In the genomic region with DNA sequence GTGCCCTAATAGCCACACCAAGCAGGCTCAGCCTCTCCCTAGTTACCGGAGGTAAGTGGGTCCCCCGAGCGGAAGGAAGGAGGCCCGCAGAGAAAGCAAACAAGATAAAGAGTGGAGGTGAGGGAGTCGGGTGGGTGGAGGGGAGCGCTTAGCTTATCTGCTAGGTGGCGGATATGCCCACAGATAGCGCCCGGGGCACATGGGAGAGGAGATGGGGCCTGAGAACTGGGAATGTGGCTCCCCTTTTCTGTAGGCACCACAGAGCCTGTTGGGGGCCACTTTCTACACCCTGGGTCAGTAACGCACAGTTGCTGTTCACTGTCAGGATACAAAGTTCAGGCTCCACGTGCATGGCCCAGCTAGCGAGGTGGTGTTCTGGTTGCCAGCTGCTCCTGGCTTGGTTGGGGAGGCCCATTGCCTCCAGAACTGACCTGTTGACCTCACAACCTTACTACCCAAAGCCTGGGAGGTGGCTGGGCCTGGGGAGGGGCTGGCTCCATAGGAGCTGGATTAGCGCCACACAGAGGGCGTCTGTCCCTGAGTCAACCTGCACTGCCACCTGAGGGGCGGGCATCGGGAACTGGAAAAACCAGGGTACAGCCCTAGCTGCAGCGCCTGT, we compare ENCODE assay signal across 1 mouse cellular context.
TF ChIP-seq lines count a peak whose summit lies in the region.

No protein-coding gene starts in this region.

TF ChIP-seq in MEL, 35 proteins besides CTCF, POLR2A, EP300 and RAD21:
- 0 out of 2 replicates have a peak, but pooled peaks have one; percentile 45 for TF ChIP-seq TBP (IDR thresholded peaks at IDR 0.05; ENCODE audit: low read depth, low read length)
- TF ChIP-seq TCF12 (IDR thresholded peaks at IDR 0.05; ENCODE audit: low read depth, low read length), result peak; percentile 87
- TF ChIP-seq JUND (IDR thresholded peaks at IDR 0.05; ENCODE audit: low read depth, low read length), result no peak
- peak; percentile 72 for TF ChIP-seq MYC (IDR thresholded peaks at IDR 0.05; ENCODE audit: low read depth, low read length)
- peak; percentile 36; the same call in 1 of the 2 replicates for TF ChIP-seq CHD2 (IDR thresholded peaks at IDR 0.05; ENCODE audit: low read length)
- no peak for TF ChIP-seq USF2 (IDR thresholded peaks at IDR 0.05; ENCODE audit: borderline replicate concordance in 1 of 2, insufficient read depth in 1 of 2, low read depth in 1 of 2, low read length in 2 of 2)
- no peak for TF ChIP-seq E2F4 (IDR thresholded peaks at IDR 0.05; ENCODE audit: borderline replicate concordance, low read depth, low read length)
- peak; percentile 37; the same call in 1 of the 2 replicates for TF ChIP-seq ELF1 (IDR thresholded peaks at IDR 0.05; ENCODE audit: low read depth, low read length)
- peak; percentile 65; the same call in 1 of the 2 replicates for TF ChIP-seq ZMIZ1 (IDR thresholded peaks at IDR 0.05; ENCODE audit: low read depth, low read length)
- TF ChIP-seq TAL1 (IDR thresholded peaks at IDR 0.05; ENCODE audit: low read length), result no peak; the same call in 1 of the 2 replicates
- no peak for TF ChIP-seq ZKSCAN1 (IDR thresholded peaks at IDR 0.05; ENCODE audit: low read depth, low read length)
- TF ChIP-seq USF1 (IDR thresholded peaks at IDR 0.05; ENCODE audit: low read depth, low read length), result no peak
- TF ChIP-seq HCFC1 (IDR thresholded peaks at IDR 0.05; ENCODE audit: low read depth, low read length), result peak; percentile 69
- TF ChIP-seq CHD1 (IDR thresholded peaks at IDR 0.05; ENCODE audit: low read depth, low read length), result no peak
- peak; percentile 92 for TF ChIP-seq GATA1 (IDR thresholded peaks at IDR 0.05; ENCODE audit: low read depth, low read length)
- peak; percentile 87 for TF ChIP-seq SIN3A (IDR thresholded peaks at IDR 0.05; ENCODE audit: low read length)
- TF ChIP-seq RCOR1 (IDR thresholded peaks at IDR 0.05; ENCODE audit: low read depth, low read length), result peak; percentile 77
- TF ChIP-seq UBTF (IDR thresholded peaks at IDR 0.05; ENCODE audit: borderline replicate concordance, insufficient read depth, low read depth, low read length), result 0 out of 2 replicates have a peak, but pooled peaks have one; percentile 54
- peak; percentile 76; the same call in 1 of the 2 replicates for TF ChIP-seq BHLHE40 (IDR thresholded peaks at IDR 0.05; ENCODE audit: borderline replicate concordance, low read depth, low read length)
- 0 out of 2 replicates have a peak, but pooled peaks have one; percentile 50 for TF ChIP-seq POLR2AphosphoS2 (IDR thresholded peaks at IDR 0.05; ENCODE audit: low read length)
- TF ChIP-seq SMC3 (IDR thresholded peaks at IDR 0.05; ENCODE audit: low read depth, low read length), result no peak; the same call in 1 of the 2 replicates
- TF ChIP-seq ETS1 (IDR thresholded peaks at IDR 0.05; ENCODE audit: low read depth, low read length), result peak; percentile 86
- TF ChIP-seq MAFK (IDR thresholded peaks at IDR 0.05; ENCODE audit: borderline replicate concordance, low read depth, low read length), result no peak; the same call in 1 of the 2 replicates
- peak; percentile 68; the same call in 1 of the 2 replicates for TF ChIP-seq MAX (IDR thresholded peaks at IDR 0.05; ENCODE audit: low read length)
- TF ChIP-seq MAZ (IDR thresholded peaks at IDR 0.05; ENCODE audit: low read depth, low read length), result peak; percentile 95
- no peak for TF ChIP-seq MEF2A (IDR thresholded peaks at IDR 0.05; ENCODE audit: extremely low read depth, insufficient replicate concordance, low read depth, low read length, poor library complexity, severe bottlenecking)
- no peak for TF ChIP-seq KAT2A (conservative IDR thresholded peaks at IDR 0.05; ENCODE audit: low read depth, low read length)
- TF ChIP-seq ZC3H11A (IDR thresholded peaks at IDR 0.05; ENCODE audit: low read depth, low read length), result no peak
- TF ChIP-seq MXI1 (IDR thresholded peaks at IDR 0.05; ENCODE audit: low read depth, low read length), result peak; percentile 90
- TF ChIP-seq NRF1 (IDR thresholded peaks at IDR 0.05; ENCODE audit: insufficient read depth, low read depth, low read length, poor library complexity, severe bottlenecking), result no peak
- no peak for TF ChIP-seq POLR2AphosphoS5 (IDR thresholded peaks at IDR 0.05; ENCODE audit: borderline replicate concordance, low read depth, low read length)
- peak; percentile 52; the same call in 1 of the 2 replicates for TF ChIP-seq NELFE (IDR thresholded peaks at IDR 0.05; ENCODE audit: low read depth, low read length)
- TF ChIP-seq MYB (IDR thresholded peaks at IDR 0.05; ENCODE audit: low read depth, low read length), result 0 out of 2 replicates have a peak, but pooled peaks have one; percentile 17
- TF ChIP-seq GABPA (IDR thresholded peaks at IDR 0.05; ENCODE audit: low read depth, low read length), result no peak; the same call in 1 of the 2 replicates
- no peak for TF ChIP-seq ZNF384 (IDR thresholded peaks at IDR 0.05; ENCODE audit: low read depth, low read length)
